Mouse (Mus musculus) bone marrow, adult 2 months (tissue): Measurements from ENCODE around the gene Eda2r. TPM values are rescaled to one million over a fixed set of nuclear protein-coding genes. Genes with fewer than 3 reads are reported as not detected.

Experiments
- H3K27ac ChIP-seq: fragments of 200-500 bp; 2 replicates; pipeline ENCODE4 v1.5.1; 2012; ENCODE audit warnings: low read depth, mild to moderate bottlenecking, control low read depth, inconsistent platforms, low read length; ENCODE audit not compliant: control insufficient read depth, poor library complexity, insufficient read depth
- H3K4me1 ChIP-seq: fragments of 200-500 bp; 2 replicates; pipeline ENCODE4 v1.6.1; 2011; ENCODE audit warnings: low read length; ENCODE audit not compliant: control insufficient read depth, insufficient read depth
- H3K4me3 ChIP-seq: fragments of 200-500 bp; replicated peaks from 2 replicates; pipeline ENCODE3; 2011; ENCODE audit warnings: mild to moderate bottlenecking, low read depth, low read length, control low read depth; ENCODE audit not compliant: control insufficient read depth
- CTCF ChIP-seq: fragments of 200-500 bp; IDR thresholded peaks from 2 replicates; pipeline ENCODE4 v1.5.1; 2011; ENCODE audit warnings: low read length, control low read depth; ENCODE audit not compliant: control insufficient read depth, insufficient read depth
- POLR2A ChIP-seq: fragments of 200-500 bp; IDR thresholded peaks from 2 replicates; pipeline ENCODE4 v1.6.1; 2011; ENCODE audit warnings: low read depth, mild to moderate bottlenecking, control low read depth, low read length, borderline replicate concordance; ENCODE audit not compliant: control insufficient read depth
- WGBS: fragments of 180-500 bp; shearing (Covaris S2); methylation state at CpG from one replicate; pipeline ENCODE4 v1.1.7; 2018; 5-methylcytosine and 5-hydroxymethylcytosine counted together
- polyA plus RNA-seq: library from polyadenylated mRNA; stranded (reverse); fragments of >200 nt; gene quantifications from 2 replicates; pipeline ENCODE4 v1.2.4, GENCODE M21; 2011; ENCODE audit warnings: low replicate concordance; ENCODE audit not compliant: missing spikeins, insufficient read depth, insufficient read length

The Eda2r gene
- polyA plus RNA-seq, result 4.1 TPM in 1 of 2 replicates, not detected in the other

GRCm38 (mm10) chrX:97377065-97377421, at the start of gene Eda2r:
Gene Eda2r (minus strand): TSS chrX:97377216.
- H3K4me3 ChIP-seq, result no peak within 1 kb of the TSS
- WGBS, result 11% methylated on average over 8 of the region's 8 CpGs
- no peaks in the 10 kb centered on the region for H3K4me1 ChIP-seq
- no peak within 1 kb of the TSS for H3K27ac ChIP-seq
- TF ChIP-seq CTCF (no peak), POLR2A (no peak)

DNA sequence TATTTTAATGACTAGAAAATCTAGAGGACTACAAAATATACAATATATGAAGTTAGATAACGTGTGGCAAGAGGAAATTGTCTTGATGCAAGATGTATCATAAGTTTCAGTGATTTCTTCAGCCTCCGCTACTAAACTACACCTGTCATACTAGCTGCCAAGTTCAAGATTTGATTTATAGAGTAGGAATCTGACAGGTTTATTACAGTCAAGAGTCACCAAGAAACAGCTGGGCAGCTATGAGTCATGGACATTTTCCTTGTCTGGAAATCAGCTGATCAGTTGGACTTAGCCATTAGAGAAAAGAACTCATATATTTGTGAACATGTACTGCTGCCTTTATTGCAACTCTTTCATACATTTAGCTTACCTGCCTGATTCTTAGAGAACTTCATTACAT, 20.9 kb upstream of the Eda2r start:
- H3K4me3 ChIP-seq, result no peak overlapping the region
- no peaks in the 10 kb centered on the region for H3K4me1 ChIP-seq
- 68% methylated on average over 2 of the region's 2 CpGs for WGBS
- no peak overlapping the region for H3K27ac ChIP-seq
- TF ChIP-seq POLR2A (no peak), CTCF (no peak)

DNA sequence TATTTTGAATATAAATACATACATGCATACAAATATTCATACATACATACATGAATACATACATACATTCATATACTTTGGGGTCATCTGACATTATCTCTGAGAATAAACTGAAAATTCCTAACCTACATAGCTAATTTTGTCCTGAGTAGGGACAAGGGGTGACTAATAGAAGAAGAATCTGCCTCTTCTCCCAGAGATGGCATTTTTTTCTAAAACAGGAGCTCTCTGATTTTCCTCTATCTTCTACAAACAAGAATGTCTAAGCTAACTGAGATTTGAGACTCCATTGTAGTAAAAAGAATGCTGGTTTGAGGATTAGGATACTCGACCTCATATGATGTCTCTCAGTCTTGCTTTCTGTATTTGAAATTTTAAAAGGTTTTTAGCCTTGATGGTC, 1.1 kb upstream of the Eda2r start:
- Histone ChIP-seq H3K4me1 (no peaks in the 10 kb centered on the region), H3K4me3 (no peak overlapping the region), H3K27ac (no peak overlapping the region)
- WGBS, result 58% methylated on average over 1 of the region's 1 CpGs
- no peak for TF ChIP-seq CTCF
- TF ChIP-seq POLR2A, result no peak

DNA sequence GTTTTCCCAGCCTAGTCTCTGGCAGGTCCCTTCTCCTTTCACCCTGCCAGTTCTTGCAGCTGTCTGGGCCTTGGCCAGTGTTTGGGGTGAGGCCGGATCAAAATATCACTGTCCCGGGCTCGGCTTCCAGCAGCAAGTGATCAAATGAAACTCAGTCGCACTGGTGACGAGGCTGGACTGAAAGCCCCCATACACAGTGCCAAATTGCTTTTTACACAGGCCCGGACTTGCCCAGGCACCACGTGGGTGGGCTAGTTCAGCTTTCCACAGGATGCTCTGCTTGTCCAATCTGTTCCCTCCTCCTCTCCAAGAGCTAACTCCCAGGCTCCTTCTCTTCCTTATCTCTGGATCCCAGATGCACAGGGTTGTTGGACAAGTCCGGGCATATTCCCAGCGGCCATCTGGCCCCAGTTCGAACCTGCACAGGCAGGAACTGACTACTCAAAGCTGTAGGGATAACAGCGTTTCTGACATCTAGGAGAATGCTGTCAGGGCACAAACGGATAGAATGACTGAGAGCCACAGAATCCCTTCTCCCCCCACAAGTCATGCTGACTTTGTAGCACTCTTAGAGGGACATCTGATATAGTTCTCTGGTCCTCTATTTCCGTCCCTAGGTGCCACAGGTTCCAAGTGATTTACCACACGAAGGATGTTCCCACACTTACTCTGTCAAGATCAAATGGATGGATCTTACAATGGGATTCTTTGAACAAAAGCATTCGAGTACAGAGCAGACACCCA, 523 bp downstream of the Eda2r start:
- TF ChIP-seq POLR2A, result no peak
- TF ChIP-seq CTCF, result no peak

GRCm38 (mm10) chrX:97372826-97373225, 4.2 kb downstream of the Eda2r start:
- no peak overlapping the region for H3K27ac ChIP-seq
- 80% methylated on average over 2 of the region's 2 CpGs for WGBS
- no peaks in the 10 kb centered on the region for H3K4me1 ChIP-seq
- no peak overlapping the region for H3K4me3 ChIP-seq
- TF ChIP-seq CTCF (no peak), POLR2A (no peak)

More for the DNA sequence above, 523 bp downstream of the Eda2r start:
- no peak overlapping the region for H3K27ac ChIP-seq
- no peaks in the 10 kb centered on the region for H3K4me1 ChIP-seq
- H3K4me3 ChIP-seq, result no peak overlapping the region
- WGBS, result 21% methylated on average over 15 of the region's 15 CpGs

GRCm38 (mm10) chrX:97369206-97369605, 7.8 kb downstream of the Eda2r start:
- WGBS, result 80% methylated on average over 1 of the region's 1 CpGs
- TF ChIP-seq CTCF (no peak), POLR2A (no peak)

GRCm38 (mm10) chrX:97368741-97369140, 8.3 kb downstream of the Eda2r start:
- no peak for TF ChIP-seq POLR2A
- TF ChIP-seq CTCF, result no peak
- WGBS, result 81% methylated on average over 2 of the region's 2 CpGs
- H3K27ac ChIP-seq, result no peak overlapping the region
- no peaks in the 10 kb centered on the region for H3K4me1 ChIP-seq
- H3K4me3 ChIP-seq, result no peak overlapping the region

More at GRCm38 (mm10) chrX:97369206-97369605, 7.8 kb downstream of the Eda2r start:
- H3K27ac ChIP-seq, result no peak overlapping the region
- no peaks in the 10 kb centered on the region for H3K4me1 ChIP-seq
- no peak overlapping the region for H3K4me3 ChIP-seq

DNA sequence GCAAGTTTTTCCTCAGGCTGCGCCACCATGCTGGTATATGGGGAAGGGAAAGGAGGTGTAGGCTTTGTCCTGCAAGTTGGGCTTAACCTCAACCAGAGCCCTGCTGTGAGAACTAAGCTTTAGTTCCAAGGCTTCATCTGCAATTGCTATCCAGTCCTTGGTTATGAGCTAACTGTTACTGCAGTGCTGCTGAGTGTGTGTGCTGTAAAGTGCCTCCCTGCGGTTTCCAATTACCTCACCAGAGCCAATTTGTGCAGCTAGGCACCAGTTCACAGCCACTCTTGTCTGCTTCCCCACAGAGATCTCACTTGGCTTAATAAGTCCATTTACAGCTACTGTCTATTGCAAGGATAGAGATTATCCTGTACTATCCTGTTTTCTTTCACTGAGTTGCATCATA, 16.1 kb downstream of the Eda2r start:
- TF ChIP-seq CTCF (no peak), POLR2A (no peak)
- WGBS, result 71% methylated on average over 2 of the region's 2 CpGs
- H3K4me3 ChIP-seq, result no peak overlapping the region
- H3K27ac ChIP-seq, result no peak overlapping the region
- no peaks in the 10 kb centered on the region for H3K4me1 ChIP-seq
